Mouse (Mus musculus) left cerebral cortex, postnatal 36 days (tissue): ENCODE measurements around the gene Cd81. TPM values are rescaled to one million over a fixed set of nuclear protein-coding genes. Genes with fewer than 3 reads are reported as not detected.

Experiments used
- DNase-seq, 2 experiments: peaks; one replicate each; pipeline ENCODE4 v3.0.0; 2021 to 2022; ENCODE audit warnings: low spot score in 2 of 2, mixed read lengths in 1 of 2
- intact Hi-C: fragments of 180-260 bp; cut with DNase I; formaldehyde crosslinking; loops from one replicate; pipeline ENCODE4 v1.15.1; 2025
- total RNA-seq, 2 experiments: library from RNA; stranded (reverse); gene quantifications; 2 replicates each; pipeline ENCODE4 v1.2.3; 2021

Gene Cd81
- total RNA-seq, 2 experiments from 2014 or later: 385 to 445 TPM

DNA sequence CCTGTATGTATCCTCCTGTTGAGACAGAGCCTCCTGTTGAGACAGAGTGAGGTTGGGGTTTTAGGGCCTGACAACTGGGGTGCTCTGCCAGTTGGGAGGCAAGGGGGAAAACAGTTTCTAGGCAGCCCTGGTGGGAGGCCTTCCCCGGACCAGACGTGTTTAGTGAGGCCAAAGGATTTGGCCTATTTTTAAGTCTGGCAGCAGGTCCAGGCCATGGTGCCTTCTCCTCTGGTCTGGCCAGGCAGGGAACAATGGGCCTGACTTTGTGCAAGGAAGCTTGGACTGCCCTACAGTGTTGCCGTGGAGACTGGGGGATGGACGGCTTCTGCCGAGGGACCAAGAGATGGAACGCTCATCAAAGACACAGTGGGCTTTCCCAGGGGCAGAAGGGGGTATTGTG, 11.7 kb downstream of the Cd81 start:
- intact Hi-C loops: no loop called here
- no peak for DNase-seq

DNA sequence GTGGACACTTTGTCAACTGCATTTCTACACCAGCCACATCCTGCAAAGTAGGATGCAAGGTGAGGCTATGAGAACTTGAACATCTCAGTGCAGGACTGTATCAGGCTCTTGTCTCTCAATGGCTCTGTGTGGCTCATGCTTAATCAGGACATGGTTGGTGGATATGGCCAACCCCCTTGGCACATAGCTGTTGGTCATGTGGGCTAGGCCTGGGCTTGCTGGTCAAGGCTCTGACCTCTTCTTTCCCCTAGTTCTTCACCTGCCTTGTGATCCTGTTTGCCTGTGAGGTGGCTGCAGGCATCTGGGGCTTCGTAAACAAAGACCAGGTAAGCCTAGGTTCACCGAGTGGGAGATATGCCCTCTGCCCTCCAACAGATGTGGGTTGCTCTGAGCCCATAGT, 13.2 kb downstream of the Cd81 start:
- intact Hi-C loops: no loop called here
- no peak for DNase-seq

DNA sequence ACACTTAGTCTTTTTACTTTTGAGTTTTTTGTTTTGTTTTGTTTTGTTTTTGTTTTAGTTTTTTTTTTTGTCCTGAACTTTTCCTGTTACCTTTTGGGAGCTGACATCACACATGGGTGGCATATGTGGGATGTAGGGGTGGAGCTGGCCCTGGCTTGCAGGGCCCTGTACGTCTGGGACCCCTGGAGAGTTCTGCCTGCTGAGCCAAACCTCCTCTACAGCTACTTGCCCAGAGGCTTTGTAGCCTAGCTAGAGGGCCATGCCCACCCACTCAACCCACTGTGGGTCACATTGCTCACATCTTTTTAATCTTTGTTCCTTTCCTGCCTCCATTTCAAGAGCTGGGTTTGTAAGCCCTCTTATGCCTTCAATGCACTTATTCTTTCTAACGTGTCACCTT, 14.9 kb downstream of the Cd81 start:
- DNase-seq: no peak
- intact Hi-C loops: no loop called here

DNA sequence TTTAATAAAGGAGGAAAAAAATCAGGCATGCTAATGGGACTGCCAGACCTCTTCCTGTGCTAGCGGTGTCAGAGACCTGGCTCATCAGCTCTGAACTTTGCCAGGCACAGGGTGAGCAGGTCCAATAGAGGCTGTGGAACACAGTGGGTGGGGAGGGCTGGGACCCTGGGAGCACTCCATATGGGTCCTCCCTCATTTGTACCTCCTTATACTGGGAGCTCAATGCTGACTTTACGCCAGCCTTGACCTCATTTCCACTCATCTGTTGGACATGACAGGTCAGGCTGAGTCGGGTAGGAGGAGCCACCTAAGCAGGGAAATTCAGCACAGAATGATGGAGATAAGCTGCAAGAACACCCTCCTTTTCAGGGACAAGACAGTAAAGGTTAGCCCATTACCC, 15.4 kb downstream of the Cd81 start:
- no peak for DNase-seq
- intact Hi-C loops: no loop called here

DNA sequence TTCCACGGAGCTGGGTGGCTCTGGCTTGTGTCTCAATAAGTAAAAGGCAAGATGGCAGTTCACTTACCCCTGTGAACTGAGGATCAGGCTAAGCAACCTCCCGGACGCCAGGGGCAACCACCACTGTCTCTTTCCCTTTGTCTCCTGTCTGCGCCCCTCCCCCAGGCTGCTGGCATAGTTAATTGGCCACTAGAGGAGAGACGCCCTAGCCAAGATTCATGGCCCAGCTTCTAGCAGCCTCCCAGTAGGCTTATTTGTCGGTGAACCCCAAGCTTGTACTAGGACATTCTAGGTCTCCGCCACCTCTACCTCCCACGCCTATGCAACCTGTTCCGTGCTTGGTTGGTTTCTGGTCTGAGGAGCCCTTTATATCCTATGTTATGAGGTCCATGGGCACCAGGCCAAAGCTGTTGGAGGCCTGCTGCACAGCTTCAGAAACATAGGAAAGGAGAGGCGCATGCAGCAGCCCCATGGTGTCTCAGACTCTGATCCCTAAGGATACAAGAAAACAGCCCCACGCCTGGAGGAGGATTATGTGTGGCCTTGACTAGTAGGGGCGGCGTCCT, 15.9 kb downstream of the Cd81 start:
- intact Hi-C loops: no loop called here

DNA sequence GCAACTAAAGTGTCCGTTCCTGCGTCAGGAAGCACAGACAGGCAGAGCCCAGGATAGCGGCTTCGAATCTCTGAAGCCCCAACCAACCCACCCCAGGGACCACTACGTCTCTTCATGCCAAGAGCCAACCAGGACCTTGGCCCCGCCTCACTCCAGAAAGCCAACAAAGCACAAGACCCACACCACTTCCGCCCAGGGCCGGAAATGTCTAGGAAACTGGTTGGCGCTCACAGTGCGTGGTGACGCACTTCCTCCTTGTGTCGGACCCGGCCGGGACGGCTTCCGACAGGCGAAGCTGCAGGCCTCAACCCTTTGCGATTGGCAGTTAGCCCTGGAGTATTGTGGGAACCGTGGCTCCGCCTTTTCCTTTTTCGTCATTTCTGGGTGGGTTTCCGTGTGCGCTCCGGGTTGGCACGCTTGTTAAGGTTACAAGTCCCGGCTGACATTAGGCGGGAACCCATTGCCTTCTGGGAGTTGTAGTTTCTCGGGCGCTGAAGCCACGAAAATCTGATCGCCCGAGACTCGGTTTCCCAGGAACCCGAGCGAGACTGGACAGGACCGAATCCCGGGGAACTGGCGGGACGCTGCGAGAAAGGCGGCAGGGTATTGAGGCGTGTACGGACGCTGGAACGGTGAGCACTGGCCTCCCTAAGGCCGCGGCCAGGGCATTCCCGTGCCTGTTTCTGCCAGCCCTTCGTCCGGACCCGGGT, 16.5 kb downstream of the Cd81 start, which contains the start of gene Tssc4:
Gene Tssc4 (plus strand): TSS at position 368 of the 710 bp plus-strand sequence.
- peak; percentile 98 to 99 for DNase-seq
- intact Hi-C loops: no loop called here

More for the DNA sequence above, 15.9 kb downstream of the Cd81 start:
- DNase-seq: no peak

DNA sequence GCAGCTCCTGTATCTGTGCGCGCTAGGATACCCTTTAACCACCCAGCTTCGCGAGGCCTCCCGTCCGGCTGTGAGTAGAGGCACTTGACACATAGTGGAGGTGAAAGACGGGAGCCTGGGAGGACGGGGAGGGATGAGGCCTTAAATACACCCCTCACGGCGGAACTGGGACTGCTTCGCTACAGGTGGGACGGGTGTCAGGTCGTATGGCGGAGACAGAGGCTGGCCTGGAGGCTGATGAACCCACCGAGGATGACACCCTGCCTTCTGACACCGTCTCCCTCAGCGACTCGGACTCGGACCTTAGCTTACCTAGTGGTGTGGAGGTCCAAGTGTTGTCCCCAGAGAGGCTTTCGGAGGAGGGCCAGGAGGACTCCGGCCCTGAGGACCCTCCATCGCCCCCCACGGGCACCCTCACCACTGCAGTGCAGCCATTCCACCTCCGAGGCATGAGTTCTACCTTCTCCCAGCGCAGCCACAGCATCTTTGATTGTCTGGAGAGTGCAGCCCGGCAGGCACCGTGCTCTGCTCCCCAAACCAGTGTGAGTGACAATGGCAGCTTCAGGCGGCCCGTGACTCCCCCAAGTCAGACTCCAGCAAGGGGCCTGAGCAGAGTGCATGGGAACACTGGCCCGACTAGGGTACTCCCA, 17.3 kb downstream of the Cd81 start:
- DNase-seq: no peak
- intact Hi-C loops: no loop called here

DNA sequence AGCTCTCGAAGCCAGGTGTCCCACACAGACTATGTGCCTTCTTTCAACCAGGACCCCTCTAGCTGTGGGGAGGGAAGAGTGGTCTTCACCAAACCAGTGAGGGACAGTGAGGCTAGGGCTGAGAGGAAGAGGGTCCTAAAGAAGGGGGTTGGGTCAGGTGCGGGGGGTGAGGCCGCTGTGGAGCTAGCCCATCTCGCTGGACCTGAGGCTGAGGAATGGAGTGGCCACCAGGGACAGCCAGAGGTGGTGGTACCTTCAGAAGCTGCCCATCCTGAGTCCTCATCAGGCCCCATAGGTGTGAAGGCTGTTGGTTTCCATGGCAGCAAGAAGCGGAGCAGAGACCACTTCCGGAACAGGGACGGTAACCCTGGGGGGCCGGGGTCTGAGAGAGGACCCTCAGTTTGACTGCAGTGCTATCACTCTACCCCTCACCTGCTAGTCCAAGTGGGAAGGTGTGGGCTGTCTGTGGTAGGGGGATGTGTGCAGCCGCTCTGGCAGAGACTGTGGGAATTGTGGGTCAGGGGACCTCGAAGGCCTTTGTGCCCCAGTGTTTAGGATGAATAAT, 18.0 kb downstream of the Cd81 start:
- no peak for DNase-seq
- intact Hi-C loops: no loop called here

DNA sequence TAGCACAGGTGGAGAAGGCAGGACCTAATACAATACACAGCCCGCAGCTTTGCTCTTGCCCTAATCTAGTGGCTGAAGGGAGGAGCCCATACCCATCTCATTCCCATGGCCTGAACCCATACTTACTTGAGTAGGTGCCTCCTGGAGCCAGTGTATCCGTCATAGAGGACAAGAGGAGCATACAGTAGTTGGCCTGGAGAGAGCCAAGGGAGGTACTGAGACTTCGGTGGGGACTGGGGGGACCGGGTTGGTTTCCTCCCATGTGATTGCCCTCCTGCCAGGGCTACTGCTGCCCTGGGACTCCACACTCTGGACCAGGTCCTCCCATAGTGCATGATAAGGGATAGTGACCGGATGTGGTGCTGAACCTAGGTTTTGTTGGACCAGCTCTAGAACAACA, 20.1 kb downstream of the Cd81 start:
- no peak for DNase-seq
- intact Hi-C loops: no loop called here

DNA sequence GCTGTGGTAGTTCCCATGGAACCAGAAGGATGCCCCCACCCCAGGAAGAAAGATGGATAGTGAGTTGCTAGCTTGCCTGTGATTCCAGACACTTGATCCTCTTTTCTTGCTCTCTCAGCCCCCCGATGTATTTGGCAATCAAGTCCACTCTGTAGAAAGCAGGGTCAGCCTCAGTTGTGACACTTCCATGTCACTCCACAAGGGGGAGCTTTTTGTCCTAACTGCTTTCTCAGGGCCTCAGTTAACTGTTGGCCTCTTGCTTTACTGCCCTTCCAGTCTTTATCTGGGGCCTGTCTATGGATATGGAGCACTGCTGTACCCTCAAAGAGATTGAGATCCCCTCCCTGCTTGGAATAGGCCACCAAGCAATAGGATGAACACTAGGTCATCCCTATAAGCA, 20.5 kb downstream of the Cd81 start:
- DNase-seq: no peak
- intact Hi-C loops: no loop called here

DNA sequence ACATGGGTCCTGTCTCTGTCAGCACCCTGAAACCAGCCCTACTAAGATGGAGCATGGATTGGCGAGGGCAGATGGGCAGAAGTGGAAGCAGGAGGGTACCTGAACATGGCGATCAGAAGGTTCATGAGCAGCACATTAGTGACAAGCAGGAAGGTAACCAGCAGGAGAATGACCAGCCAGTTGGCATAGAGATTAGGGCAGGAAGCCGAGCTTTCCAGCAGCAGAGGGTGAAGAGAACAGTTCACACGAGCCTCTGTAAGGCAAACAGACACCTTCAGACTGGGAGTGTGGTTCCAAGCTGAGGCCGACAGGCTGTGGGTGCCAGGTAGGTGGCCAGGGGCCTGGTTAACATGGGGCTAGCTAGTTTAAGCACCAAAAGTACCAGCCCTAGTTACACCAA, 22.9 kb downstream of the Cd81 start:
- DNase-seq: no peak
- intact Hi-C loops: no loop called here

DNA sequence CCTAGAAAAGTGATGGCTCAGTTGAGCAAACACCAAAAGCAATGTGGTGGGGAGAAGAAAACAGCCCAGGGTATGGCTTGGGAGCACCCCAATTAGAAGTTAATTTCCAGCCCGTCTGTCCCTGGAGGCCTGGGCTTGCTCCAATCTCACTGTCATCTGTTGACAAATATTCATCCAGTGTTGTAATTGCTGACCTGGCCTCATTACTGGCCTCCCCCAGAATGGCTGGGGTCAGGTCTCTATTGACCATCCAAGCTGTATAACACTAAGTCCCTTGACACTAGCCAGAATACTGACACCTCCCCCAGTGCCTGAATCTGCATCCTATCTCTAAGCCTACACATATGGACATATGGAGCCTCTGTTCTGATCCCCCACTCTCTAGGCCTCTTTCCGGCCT, 24.8 kb downstream of the Cd81 start:
- intact Hi-C loops: no loop called here
- DNase-seq: no peak

DNA sequence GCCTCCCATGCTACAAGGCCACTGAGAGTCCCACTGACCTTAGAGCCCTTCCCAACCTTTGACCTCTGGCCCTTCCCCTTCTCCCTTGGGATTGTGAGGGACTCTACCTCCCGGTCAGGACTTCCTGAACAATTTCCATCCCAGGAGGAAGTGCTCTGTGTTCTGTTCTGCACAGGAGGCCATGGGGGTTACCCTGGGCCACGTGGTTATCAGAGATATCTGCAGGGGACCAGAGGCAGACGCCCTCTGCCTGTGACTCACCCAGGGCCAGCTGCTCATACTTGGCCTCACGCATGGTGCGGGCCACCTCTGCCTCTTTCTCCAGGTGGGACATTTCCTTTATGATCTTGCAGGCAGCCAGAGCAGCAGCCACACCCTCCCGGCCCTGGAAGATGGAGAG, 29.5 kb downstream of the Cd81 start:
- DNase-seq: no peak
- intact Hi-C loops: no loop called here

DNA sequence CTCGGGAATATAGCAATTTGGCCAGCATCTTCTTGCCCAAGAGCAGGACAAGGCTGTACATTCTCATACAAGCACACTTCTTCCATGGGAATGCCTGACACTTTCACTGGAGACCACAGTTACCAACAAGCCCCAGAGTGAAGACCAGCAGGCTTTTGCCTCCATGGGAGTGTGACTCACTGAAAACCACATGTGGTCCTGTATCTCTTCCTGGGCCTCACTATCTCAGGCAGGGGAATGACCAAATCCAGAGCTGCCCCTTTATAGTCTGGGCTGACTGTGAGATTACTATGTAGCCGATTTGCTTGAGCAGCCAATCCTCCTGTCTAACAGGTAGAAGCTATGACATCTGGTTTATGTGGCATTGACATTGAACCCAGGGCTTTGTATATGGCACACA, 31.2 kb downstream of the Cd81 start:
- intact Hi-C loops: no loop called here

DNA sequence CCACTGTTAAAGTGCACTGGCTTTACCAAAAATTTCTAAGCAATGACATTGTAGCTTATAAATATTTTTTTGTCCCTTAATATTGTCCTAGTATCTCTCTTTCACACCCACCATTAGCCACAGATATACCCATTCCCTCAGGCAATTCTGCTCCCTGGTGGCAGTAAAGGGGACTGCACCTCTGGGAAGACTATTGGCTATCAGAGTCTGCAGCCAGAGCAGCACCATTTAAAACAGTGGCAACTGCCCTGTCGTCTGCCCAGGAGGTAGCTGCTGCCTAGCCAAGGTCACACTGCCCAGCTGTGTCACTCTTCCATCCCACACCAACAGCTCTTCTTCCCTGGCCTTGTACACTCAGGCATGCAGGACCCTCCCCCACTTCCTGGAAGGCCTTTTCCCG, 33.8 kb downstream of the Cd81 start:
- intact Hi-C loops: loop anchor here (1.0 to 2.0 kb wide), 2 partner anchors 78 to 192 kb away; no protein-coding TSS in a partner anchor
- peak in 1 of 2 experiments; percentile 41 for DNase-seq

More for the DNA sequence above, 31.2 kb downstream of the Cd81 start:
- DNase-seq: no peak

DNA sequence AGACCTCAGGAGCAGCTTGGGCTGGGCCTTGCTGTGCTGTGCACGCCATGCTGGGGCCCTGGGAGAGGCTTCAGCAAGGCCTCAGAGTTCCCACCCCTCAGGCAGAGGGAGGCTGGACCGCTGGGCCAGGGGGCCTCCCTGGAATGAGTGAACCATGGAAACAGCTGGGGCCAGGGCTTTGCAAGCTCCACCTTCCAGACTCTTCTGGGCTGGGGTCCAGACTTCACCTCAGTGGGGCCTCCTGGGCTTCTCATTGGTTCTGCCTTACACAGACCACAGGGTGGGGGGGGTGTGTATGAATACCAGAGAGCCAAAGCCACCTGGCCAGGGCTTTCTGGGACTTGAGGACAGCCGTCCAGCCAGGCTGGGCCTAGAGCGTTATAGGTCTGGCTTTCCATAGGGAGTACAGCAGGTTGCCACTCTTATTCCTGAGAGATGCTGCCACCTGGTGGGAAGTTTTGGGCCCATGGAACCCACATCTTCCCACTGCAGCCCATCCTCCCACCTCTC, 34.6 kb downstream of the Cd81 start:
- peak in 1 of 2 experiments; percentile 27 for DNase-seq

DNA sequence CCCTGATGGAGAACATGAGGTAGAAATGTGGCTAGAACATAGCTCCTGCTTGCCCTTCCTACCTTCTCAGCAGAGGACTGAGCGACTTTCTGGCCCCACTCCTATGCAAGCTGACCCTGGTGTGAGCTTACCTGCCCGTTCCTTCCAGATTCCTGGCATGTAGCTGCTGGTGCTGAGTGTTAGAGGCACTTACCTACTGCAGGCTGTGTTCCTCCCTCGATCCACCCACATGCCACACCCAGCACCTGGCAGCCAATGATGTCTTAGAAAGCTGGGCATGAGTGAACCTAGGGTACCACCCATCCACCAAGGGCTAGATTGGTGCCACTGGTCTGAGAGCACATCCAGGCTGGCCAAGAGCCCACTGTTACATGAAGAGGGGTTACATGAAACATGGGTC, 41.3 kb downstream of the Cd81 start:
- no peak for DNase-seq
- intact Hi-C loops: no loop called here

More for the DNA sequence above, 34.6 kb downstream of the Cd81 start:
- intact Hi-C loops: loop anchor here (2.0 kb wide), 1 partner anchor 192 kb away; no protein-coding TSS in a partner anchor

DNA sequence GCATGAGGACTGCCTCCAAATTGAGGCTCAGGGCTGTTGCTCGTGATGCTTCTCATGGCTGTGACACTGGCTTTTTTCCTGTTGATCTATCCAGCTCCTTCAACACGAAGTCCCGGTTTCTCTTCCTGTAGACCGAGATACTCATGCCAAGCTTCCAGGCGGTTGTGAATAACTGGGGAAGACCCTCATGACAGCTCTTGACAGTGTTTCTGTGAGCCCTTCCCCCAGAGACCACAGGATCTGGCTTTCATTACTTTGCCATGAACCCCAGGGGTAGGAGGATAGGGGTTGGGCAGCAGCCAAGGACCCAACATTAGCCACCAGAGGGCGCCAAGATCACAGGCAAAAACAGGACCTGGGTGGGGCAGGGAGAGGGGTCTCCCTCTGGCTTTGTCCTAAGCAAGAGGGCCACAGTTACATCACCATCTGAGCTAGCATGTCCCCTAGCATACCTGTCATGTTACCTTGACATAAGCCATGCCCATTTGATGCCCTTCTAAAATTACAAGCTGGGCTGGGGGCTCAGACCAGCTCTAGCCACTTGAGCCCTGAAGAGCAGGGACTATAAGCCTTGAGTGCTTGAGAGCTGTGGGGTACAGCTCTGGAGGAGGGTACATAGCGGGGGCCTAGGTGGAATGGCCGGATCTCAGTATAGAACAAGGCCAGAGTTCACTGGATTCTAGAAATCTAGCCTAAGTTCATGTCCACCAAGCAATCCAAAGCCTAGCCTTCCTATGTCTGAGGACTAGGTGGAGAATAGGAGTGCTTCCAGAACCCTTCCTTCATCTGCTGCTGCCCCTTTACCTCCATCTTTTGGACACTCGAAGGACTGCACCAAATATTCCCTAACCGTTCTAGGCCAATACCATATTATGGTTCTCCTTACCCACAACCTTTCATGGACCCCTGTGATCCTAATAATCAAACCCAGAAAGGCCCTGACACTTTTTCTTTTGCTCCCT, 42.3 kb downstream of the Cd81 start, which contains the start of gene Trpm5:
Gene Trpm5 (minus strand): TSS at position 51 of the 962 bp plus-strand sequence.
- intact Hi-C loops: loop anchor here (5.0 kb wide), 1 partner anchor 372 kb away; no protein-coding TSS in a partner anchor
- peak; percentile 36 to 37 for DNase-seq

DNA sequence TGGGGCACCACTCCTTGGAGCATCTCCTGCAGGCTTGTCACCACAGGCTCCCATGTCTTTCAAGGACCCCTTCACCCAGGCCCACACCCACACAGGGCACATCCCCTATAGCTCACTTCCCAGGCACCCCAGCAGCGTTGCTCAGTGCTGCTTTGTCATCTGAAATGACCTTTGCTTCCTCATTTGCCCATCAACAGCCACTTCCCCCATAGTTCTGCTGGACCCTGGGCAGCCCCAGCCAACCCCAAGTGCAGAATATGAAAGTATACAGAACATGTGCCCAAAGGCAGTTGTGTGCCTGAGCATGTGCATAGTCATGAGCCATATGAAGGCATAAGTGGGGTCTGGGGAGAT, 43.0 kb downstream of the Cd81 start:
- intact Hi-C loops: loop anchor here (5.0 kb wide), 1 partner anchor 372 kb away; no protein-coding TSS in a partner anchor
- DNase-seq: no peak
